Mouse (Mus musculus): ENCODE data around the gene Slc5a8. TPM values are rescaled to one million over a fixed set of nuclear protein-coding genes. Genes with fewer than 3 reads are reported as not detected.
A peak's percentile ranks its signal among the peaks of the same experiment; 100 is the strongest.

Slc5a8 gene
- polyA plus RNA-seq (2012; rRNA removed) = 0.02 TPM in 1 of 2 replicates, not detected in the other

DNA sequence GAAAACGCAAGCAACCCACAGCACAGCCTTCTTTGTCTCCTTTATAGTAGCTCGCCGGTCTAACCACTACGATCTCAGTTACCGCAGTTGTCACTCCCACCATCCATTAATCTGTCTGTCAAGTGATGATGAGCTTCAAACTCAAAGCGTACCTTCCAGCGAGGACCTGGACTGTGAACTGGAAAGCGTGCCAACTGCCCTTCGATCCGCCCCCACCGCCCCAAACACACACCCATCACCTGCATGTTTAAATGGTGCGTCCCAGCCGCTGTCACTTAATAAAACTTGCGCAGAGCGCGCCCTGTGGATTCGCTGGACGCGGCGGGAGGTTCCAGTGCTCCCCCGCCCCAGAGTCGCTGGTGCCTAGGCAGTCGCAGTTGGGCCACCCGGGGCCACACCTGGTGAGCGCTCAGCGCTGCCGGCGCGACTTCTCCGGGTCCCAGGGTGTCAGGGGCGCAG lies at the start of gene Slc5a8:
Gene Slc5a8 (plus strand): TSS at position 361 of the 459 bp plus-strand sequence.
- H3K27ac ChIP-seq (ENCODE audit: control insufficient read depth, insufficient read depth, low read depth, low read length) = no peak within 1 kb of the TSS
- H3K4me3 ChIP-seq (ENCODE audit: control insufficient read depth, low read depth, low read length) = peak within 1 kb of the TSS; percentile 57
- H3K27me3 ChIP-seq (ENCODE audit: control insufficient read depth, insufficient read depth, low read length) = no peaks in the 10 kb centered on the region
- TF ChIP-seq CTCF (IDR thresholded peaks at IDR 0.05; ENCODE audit: control insufficient read depth, insufficient read depth, insufficient replicate concordance, low read depth, low read length) (no peak), POLR2A (IDR thresholded peaks at IDR 0.05; ENCODE audit: control insufficient read depth, low read depth, low read length) (no peak)
- peaks cover 6% of the 10 kb centered on the region for H3K4me1 ChIP-seq (ENCODE audit: control insufficient read depth, insufficient read depth, low read length)
- H3K36me3 ChIP-seq (ENCODE audit: control insufficient read depth, insufficient read depth, low read length) = no peaks in the 10 kb centered on the region

DNA sequence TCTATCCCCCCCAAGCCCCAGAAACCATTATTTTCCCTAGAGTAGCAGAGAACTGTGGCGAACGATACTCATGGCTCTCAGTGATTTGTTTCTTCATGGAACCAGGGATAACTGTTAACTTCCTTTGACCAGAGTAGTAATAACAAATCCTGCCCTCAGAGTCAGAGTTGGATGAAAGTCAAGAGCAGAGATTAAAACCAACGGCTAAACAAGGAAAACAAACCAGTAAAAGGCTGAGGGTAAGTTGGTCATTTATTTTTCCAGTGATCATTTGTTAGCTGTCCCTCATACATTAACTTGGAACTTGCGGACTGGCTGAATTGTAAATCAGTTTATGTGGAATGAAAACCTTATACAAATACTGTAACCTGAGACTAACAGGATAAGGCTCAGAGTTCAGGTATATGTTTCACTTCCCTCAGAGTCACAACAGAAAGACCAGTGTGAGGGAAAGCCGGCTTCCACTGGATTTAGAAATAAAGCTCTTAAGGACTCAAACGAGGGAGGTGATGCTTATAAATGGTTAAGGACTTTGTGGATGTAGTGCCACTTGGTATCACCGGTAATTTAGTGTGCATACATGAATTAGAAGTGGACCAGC lies 36.8 kb upstream of the Slc5a8 start:
- H3K4me3 ChIP-seq (ENCODE audit: control insufficient read depth, low read depth, low read length) = no peak overlapping the region
- H3K4me1 ChIP-seq (ENCODE audit: control insufficient read depth, insufficient read depth, low read length) = no peaks in the 10 kb centered on the region
- TF ChIP-seq POLR2A (IDR thresholded peaks at IDR 0.05; ENCODE audit: control insufficient read depth, low read depth, low read length) = no peak
- no peaks in the 10 kb centered on the region for H3K27me3 ChIP-seq (ENCODE audit: control insufficient read depth, insufficient read depth, low read length)
- no peaks in the 10 kb centered on the region for H3K36me3 ChIP-seq (ENCODE audit: control insufficient read depth, insufficient read depth, low read length)
- H3K27ac ChIP-seq (ENCODE audit: control insufficient read depth, insufficient read depth, low read depth, low read length) = no peak overlapping the region

DNA sequence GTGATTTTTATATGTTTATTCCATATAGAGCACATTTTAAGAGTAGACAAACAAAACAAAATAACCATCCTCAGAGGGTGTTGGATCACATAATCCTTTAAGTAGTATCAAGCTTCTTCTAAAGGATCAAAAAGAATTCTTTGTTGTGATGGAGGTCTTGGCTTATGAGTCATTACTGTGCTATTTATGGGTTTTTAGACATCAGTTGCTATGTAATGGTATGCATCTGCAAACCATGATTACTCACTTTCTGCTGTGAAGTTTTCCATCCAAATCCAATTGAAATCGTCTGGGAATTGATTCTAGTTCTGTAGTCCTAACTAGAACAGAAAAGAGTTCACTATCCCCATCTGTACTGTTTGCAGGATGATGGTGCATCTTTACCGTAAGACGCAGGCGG lies 35.8 kb upstream of the Slc5a8 start:
- Histone ChIP-seq H3K4me1 (ENCODE audit: control insufficient read depth, insufficient read depth, low read length) (no peaks in the 10 kb centered on the region; the same call in 1 of the 2 replicates), H3K36me3 (ENCODE audit: control insufficient read depth, insufficient read depth, low read length) (no peaks in the 10 kb centered on the region), H3K27ac (ENCODE audit: control insufficient read depth, insufficient read depth, low read depth, low read length) (no peak overlapping the region), H3K4me3 (ENCODE audit: control insufficient read depth, low read depth, low read length) (no peak overlapping the region), H3K27me3 (ENCODE audit: control insufficient read depth, insufficient read depth, low read length) (no peaks in the 10 kb centered on the region)
- TF ChIP-seq CTCF (IDR thresholded peaks at IDR 0.05; ENCODE audit: control insufficient read depth, insufficient read depth, insufficient replicate concordance, low read depth, low read length) (no peak), POLR2A (IDR thresholded peaks at IDR 0.05; ENCODE audit: control insufficient read depth, low read depth, low read length) (no peak)

DNA sequence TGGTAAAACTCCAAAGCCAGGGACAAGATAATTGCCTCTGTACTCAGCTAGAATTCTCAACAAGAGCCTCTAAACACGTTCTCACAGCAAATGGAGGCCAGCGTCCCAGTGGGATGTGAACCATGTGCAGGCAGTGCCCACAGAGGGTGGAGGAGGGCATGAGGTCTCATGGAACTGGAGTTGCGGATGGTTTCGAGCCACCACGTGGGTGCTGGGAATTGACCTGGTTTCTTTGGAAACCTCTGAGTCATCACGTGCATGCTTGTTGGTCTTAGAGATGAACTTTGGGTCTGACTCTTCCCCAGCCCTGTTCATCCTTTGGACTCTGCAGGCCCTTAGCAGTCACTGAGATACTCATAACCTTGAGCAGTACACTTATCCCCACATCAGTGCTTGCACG lies 32.5 kb upstream of the Slc5a8 start:
- no peak overlapping the region for H3K4me3 ChIP-seq (ENCODE audit: control insufficient read depth, low read depth, low read length)
- peaks cover 7% of the 10 kb centered on the region for H3K4me1 ChIP-seq (ENCODE audit: control insufficient read depth, insufficient read depth, low read length)
- TF ChIP-seq CTCF (IDR thresholded peaks at IDR 0.05; ENCODE audit: control insufficient read depth, insufficient read depth, insufficient replicate concordance, low read depth, low read length) (no peak), POLR2A (IDR thresholded peaks at IDR 0.05; ENCODE audit: control insufficient read depth, low read depth, low read length) (no peak)
- H3K36me3 ChIP-seq (ENCODE audit: control insufficient read depth, insufficient read depth, low read length) = no peaks in the 10 kb centered on the region
- no peaks in the 10 kb centered on the region for H3K27me3 ChIP-seq (ENCODE audit: control insufficient read depth, insufficient read depth, low read length)
- H3K27ac ChIP-seq (ENCODE audit: control insufficient read depth, insufficient read depth, low read depth, low read length) = no peak overlapping the region

DNA sequence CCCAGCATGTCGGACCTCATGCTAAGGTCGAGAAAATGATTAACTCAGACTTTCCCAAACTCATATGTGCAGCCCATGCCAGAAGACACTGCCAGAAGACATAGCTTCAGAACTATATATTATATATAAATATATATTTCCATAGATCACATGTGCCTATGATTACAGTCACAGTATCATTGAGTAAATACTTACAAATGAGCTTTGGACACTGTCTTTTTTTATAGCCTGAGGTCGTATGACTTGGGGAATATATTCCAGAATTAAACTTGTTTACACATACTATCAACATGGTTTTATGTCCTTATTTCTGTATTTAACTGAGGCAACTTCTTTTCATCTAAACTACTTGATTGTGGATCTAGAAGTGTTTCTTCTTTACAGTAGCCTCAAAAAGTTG lies 24.9 kb upstream of the Slc5a8 start:
- no peak overlapping the region for H3K27ac ChIP-seq (ENCODE audit: control insufficient read depth, insufficient read depth, low read depth, low read length)
- no peak overlapping the region for H3K4me3 ChIP-seq (ENCODE audit: control insufficient read depth, low read depth, low read length)
- no peaks in the 10 kb centered on the region for H3K36me3 ChIP-seq (ENCODE audit: control insufficient read depth, insufficient read depth, low read length)
- no peaks in the 10 kb centered on the region for H3K27me3 ChIP-seq (ENCODE audit: control insufficient read depth, insufficient read depth, low read length)
- peaks cover 7% of the 10 kb centered on the region for H3K4me1 ChIP-seq (ENCODE audit: control insufficient read depth, insufficient read depth, low read length)
- TF ChIP-seq POLR2A (IDR thresholded peaks at IDR 0.05; ENCODE audit: control insufficient read depth, low read depth, low read length) (no peak), CTCF (IDR thresholded peaks at IDR 0.05; ENCODE audit: control insufficient read depth, insufficient read depth, insufficient replicate concordance, low read depth, low read length) (no peak)

DNA sequence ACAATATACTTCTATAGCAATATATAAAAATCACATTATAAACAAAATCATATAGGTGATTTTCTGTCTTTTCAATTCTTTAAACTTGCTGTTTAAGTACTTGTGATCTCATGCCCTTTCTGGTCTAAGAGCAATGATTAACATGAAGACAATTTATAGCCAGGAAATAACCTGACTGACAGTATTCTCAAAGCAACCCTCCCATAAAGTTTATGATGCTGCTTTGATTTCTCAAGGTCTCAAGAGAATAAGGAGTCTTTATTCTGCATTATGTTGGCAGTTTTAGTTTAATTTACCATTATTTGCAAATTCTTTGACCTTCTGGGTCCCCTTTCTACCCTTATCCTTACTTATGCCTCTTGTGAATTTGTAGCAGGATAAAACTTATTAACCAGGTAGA lies 24.4 kb upstream of the Slc5a8 start:
- Histone ChIP-seq H3K27me3 (ENCODE audit: control insufficient read depth, insufficient read depth, low read length) (no peaks in the 10 kb centered on the region), H3K36me3 (ENCODE audit: control insufficient read depth, insufficient read depth, low read length) (no peaks in the 10 kb centered on the region), H3K4me3 (ENCODE audit: control insufficient read depth, low read depth, low read length) (no peak overlapping the region), H3K27ac (ENCODE audit: control insufficient read depth, insufficient read depth, low read depth, low read length) (no peak overlapping the region), H3K4me1 (ENCODE audit: control insufficient read depth, insufficient read depth, low read length) (peaks cover 6% of the 10 kb centered on the region)
- no peak for TF ChIP-seq POLR2A (IDR thresholded peaks at IDR 0.05; ENCODE audit: control insufficient read depth, low read depth, low read length)
- TF ChIP-seq CTCF (IDR thresholded peaks at IDR 0.05; ENCODE audit: control insufficient read depth, insufficient read depth, insufficient replicate concordance, low read depth, low read length) = no peak

DNA sequence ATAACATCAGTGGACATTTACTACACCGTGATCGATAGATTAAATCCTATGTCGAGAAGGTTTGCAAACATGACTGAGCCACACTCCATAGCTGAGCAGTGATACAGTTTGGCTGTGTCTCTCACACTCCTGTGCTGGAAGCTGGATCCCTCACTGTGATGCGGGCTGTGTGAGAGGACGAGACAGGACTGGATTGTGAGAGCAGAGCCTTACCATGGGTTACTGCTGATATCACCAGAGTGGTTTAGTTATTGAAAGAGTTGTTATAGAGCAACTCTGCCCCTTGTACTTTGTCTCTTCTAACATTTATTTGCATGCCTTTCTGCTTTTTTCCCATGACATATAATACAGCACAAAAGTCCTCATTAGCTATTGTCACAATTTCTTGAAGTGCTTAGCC lies 23.5 kb upstream of the Slc5a8 start:
- Histone ChIP-seq H3K27me3 (ENCODE audit: control insufficient read depth, insufficient read depth, low read length) (no peaks in the 10 kb centered on the region), H3K4me1 (ENCODE audit: control insufficient read depth, insufficient read depth, low read length) (peaks cover 3% of the 10 kb centered on the region), H3K36me3 (ENCODE audit: control insufficient read depth, insufficient read depth, low read length) (no peaks in the 10 kb centered on the region), H3K4me3 (ENCODE audit: control insufficient read depth, low read depth, low read length) (no peak overlapping the region), H3K27ac (ENCODE audit: control insufficient read depth, insufficient read depth, low read depth, low read length) (no peak overlapping the region)
- TF ChIP-seq POLR2A (IDR thresholded peaks at IDR 0.05; ENCODE audit: control insufficient read depth, low read depth, low read length) (no peak), CTCF (IDR thresholded peaks at IDR 0.05; ENCODE audit: control insufficient read depth, insufficient read depth, insufficient replicate concordance, low read depth, low read length) (no peak)

DNA sequence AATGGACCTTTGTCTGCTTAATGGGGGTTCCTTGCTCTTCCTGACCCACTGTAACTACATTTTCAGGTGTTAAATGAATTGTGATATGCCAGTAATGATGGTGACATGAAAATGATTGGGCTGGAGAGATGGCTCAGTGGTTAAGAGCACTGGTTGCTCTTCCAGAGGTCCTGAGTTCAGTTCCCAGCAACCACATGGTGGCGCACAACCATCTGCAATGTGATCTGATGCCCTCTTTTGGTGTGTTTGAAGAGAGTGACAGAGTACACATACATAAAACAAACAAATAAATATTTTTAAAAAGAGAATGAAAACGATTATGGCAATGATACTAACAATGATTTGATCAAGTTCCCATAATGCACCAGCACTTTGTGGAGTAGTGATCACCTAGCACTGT lies 19.8 kb upstream of the Slc5a8 start:
- H3K27ac ChIP-seq (ENCODE audit: control insufficient read depth, insufficient read depth, low read depth, low read length) = no peak overlapping the region

More for the DNA sequence above, 19.8 kb upstream of the Slc5a8 start:
- TF ChIP-seq POLR2A (IDR thresholded peaks at IDR 0.05; ENCODE audit: control insufficient read depth, low read depth, low read length) (no peak), CTCF (IDR thresholded peaks at IDR 0.05; ENCODE audit: control insufficient read depth, insufficient read depth, insufficient replicate concordance, low read depth, low read length) (no peak)
- Histone ChIP-seq H3K4me3 (ENCODE audit: control insufficient read depth, low read depth, low read length) (no peak overlapping the region), H3K4me1 (ENCODE audit: control insufficient read depth, insufficient read depth, low read length) (no peaks in the 10 kb centered on the region), H3K27me3 (ENCODE audit: control insufficient read depth, insufficient read depth, low read length) (no peaks in the 10 kb centered on the region), H3K36me3 (ENCODE audit: control insufficient read depth, insufficient read depth, low read length) (no peaks in the 10 kb centered on the region)

Measured in testis, adult 2 months (tissue).